Mouse (Mus musculus): ENCODE data around the gene Nrxn1.

- TF ChIP-seq CTCF (conservative IDR thresholded peaks at IDR 0.05; ENCODE audit: insufficient read depth, insufficient read length, low read depth, low read length) (no peak), POLR2A (IDR thresholded peaks at IDR 0.05; ENCODE audit: low read depth, low read length) (no peak)
Observed at GRCm38 (mm10) chr17:90628004-90628403, 464.9 kb downstream of the Nrxn1 start.

All from kidney, adult 2 months (tissue).